Mouse (Mus musculus): Measurements from ENCODE around the gene Tnfaip6. TPM values are rescaled to one million over a fixed set of nuclear protein-coding genes. Genes with fewer than 3 reads are reported as not detected.
A peak's percentile ranks its signal among the peaks of the same experiment; 100 is the strongest.
"Not testable (repeated sequence)": the region's sequence is repeated elsewhere in the genome, so short reads cannot be mapped to it uniquely, and the experiment has no call there.

Tnfaip6 gene
- polyA plus RNA-seq (2014; fragmentation: Nextera tagmentation; extraction: Ambion mirVana): 62.9 and 68.6 TPM in 2 replicates

- Histone ChIP-seq H3K36me3 (replicated peaks; ENCODE audit: control insufficient read depth, insufficient read depth, low read depth, low read length) (no peaks in the 10 kb centered on the region; the same call in 1 of the 2 replicates), H3K27ac (replicated peaks; ENCODE audit: low read depth, low read length) (peak within 1 kb of the TSS; percentile 22; the same call in 1 of the 2 replicates), H3K27me3 (ENCODE audit: control insufficient read depth, insufficient read depth, low read length) (no peaks in the 10 kb centered on the region), H3K9ac (replicated peaks; ENCODE audit: low read length) (peak within 1 kb of the TSS; percentile 64), H3K4me1 (ENCODE audit: control insufficient read depth, insufficient read depth, low read length) (peaks cover 3% of the 10 kb centered on the region; the same call in 1 of the 2 replicates), H3K4me2 (ENCODE audit: low read depth, low read length) (peak within 1 kb of the TSS; percentile 49), H3K9me3 (replicated peaks; ENCODE audit: control insufficient read depth, low read length) (no peaks in the 10 kb centered on the region), H3K4me3 (ENCODE audit: low read depth, low read length) (peak within 1 kb of the TSS; percentile 43)
- DNase-seq (ENCODE audit: low spot score) (peak; percentile 93), ATAC-seq (replicated peaks; ENCODE audit: insufficient number of reproducible peaks, low FRiP score, low TSS enrichment, low read depth) (peak; percentile 31; the same call in 1 of the 2 replicates)
- under 1% methylated on average over 17 of the region's 17 CpGs for WGBS
Observed at GRCm38 (mm10) chr2:52037882-52038281, at the start of gene Tnfaip6. Gene Tnfaip6, plus strand, starts transcription at chr2:52038009.

GRCm38 (mm10) chr2:51989559-51989958, 48.2 kb upstream of the Tnfaip6 start:
- no peak overlapping the region for H3K4me2 ChIP-seq (ENCODE audit: low read depth, low read length)
- no peaks in the 10 kb centered on the region for H3K36me3 ChIP-seq (replicated peaks; ENCODE audit: control insufficient read depth, insufficient read depth, low read depth, low read length)
- 85% methylated on average over 2 of the region's 2 CpGs for WGBS
- ATAC-seq (replicated peaks; ENCODE audit: insufficient number of reproducible peaks, low FRiP score, low TSS enrichment, low read depth): no peak
- H3K9ac ChIP-seq (replicated peaks; ENCODE audit: low read length): no peak overlapping the region
- no peak for DNase-seq (ENCODE audit: low spot score)
- H3K4me3 ChIP-seq (ENCODE audit: low read depth, low read length): no peak overlapping the region
- no peak overlapping the region for H3K27ac ChIP-seq (replicated peaks; ENCODE audit: low read depth, low read length)
- H3K9me3 ChIP-seq (replicated peaks; ENCODE audit: control insufficient read depth, low read length): no peaks in the 10 kb centered on the region
- H3K4me1 ChIP-seq (ENCODE audit: control insufficient read depth, insufficient read depth, low read length): no peaks in the 10 kb centered on the region
- H3K27me3 ChIP-seq (ENCODE audit: control insufficient read depth, insufficient read depth, low read length): no peaks in the 10 kb centered on the region

GRCm38 (mm10) chr2:51991447-51991846, 46.4 kb upstream of the Tnfaip6 start:
- H3K4me2 ChIP-seq (ENCODE audit: low read depth, low read length): no peak overlapping the region
- no peak overlapping the region for H3K9ac ChIP-seq (replicated peaks; ENCODE audit: low read length)
- no peaks in the 10 kb centered on the region for H3K9me3 ChIP-seq (replicated peaks; ENCODE audit: control insufficient read depth, low read length)
- H3K4me1 ChIP-seq (ENCODE audit: control insufficient read depth, insufficient read depth, low read length): no peaks in the 10 kb centered on the region
- no peaks in the 10 kb centered on the region for H3K36me3 ChIP-seq (replicated peaks; ENCODE audit: control insufficient read depth, insufficient read depth, low read depth, low read length)
- no peaks in the 10 kb centered on the region for H3K27me3 ChIP-seq (ENCODE audit: control insufficient read depth, insufficient read depth, low read length)
- ATAC-seq (replicated peaks; ENCODE audit: insufficient number of reproducible peaks, low FRiP score, low TSS enrichment, low read depth) (no peak), DNase-seq (ENCODE audit: low spot score) (no peak)
- H3K27ac ChIP-seq (replicated peaks; ENCODE audit: low read depth, low read length): no peak overlapping the region
- 92% methylated on average over 6 of the region's 6 CpGs for whole genome bisulfite sequencing
- no peak overlapping the region for H3K4me3 ChIP-seq (ENCODE audit: low read depth, low read length)

GRCm38 (mm10) chr2:51999996-52000395, 37.8 kb upstream of the Tnfaip6 start:
- Histone ChIP-seq H3K9ac (replicated peaks; ENCODE audit: low read length) (no peak overlapping the region), H3K36me3 (replicated peaks; ENCODE audit: control insufficient read depth, insufficient read depth, low read depth, low read length) (no peaks in the 10 kb centered on the region), H3K27ac (replicated peaks; ENCODE audit: low read depth, low read length) (no peak overlapping the region), H3K4me3 (ENCODE audit: low read depth, low read length) (no peak overlapping the region), H3K27me3 (ENCODE audit: control insufficient read depth, insufficient read depth, low read length) (no peaks in the 10 kb centered on the region), H3K9me3 (replicated peaks; ENCODE audit: control insufficient read depth, low read length) (no peaks in the 10 kb centered on the region), H3K4me1 (ENCODE audit: control insufficient read depth, insufficient read depth, low read length) (no peaks in the 10 kb centered on the region), H3K4me2 (ENCODE audit: low read depth, low read length) (no peak overlapping the region)
- DNase-seq (ENCODE audit: low spot score) (no peak), ATAC-seq (replicated peaks; ENCODE audit: insufficient number of reproducible peaks, low FRiP score, low TSS enrichment, low read depth) (no peak)
- WGBS: 59% methylated on average over 7 of the region's 7 CpGs

DNA sequence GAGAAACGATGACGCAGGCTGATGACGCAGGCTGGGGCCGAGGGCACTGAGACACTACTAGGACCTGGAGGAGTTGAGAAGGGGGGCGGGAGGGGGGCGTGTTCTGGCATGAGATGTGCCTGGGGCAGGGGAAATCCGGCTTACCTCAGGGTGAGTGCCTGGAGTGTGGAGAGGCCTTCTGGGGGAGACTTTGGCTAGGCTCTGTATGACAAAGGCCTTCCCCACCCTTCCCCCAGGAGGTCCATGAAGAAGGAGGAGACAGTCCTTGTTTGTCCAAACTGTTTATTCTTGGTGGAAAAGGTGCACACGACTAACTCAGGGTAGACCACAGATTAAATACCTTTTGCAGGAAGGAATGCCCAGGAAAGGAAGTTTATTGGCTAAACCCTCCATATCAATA, 36.3 kb upstream of the Tnfaip6 start:
- no peaks in the 10 kb centered on the region for H3K4me1 ChIP-seq (ENCODE audit: control insufficient read depth, insufficient read depth, low read length)
- no peak overlapping the region for H3K27ac ChIP-seq (replicated peaks; ENCODE audit: low read depth, low read length)
- no peaks in the 10 kb centered on the region for H3K9me3 ChIP-seq (replicated peaks; ENCODE audit: control insufficient read depth, low read length)
- H3K27me3 ChIP-seq (ENCODE audit: control insufficient read depth, insufficient read depth, low read length): no peaks in the 10 kb centered on the region
- 92% methylated on average over 8 of the region's 8 CpGs for WGBS
- no peaks in the 10 kb centered on the region for H3K36me3 ChIP-seq (replicated peaks; ENCODE audit: control insufficient read depth, insufficient read depth, low read depth, low read length)
- no peak overlapping the region for H3K4me2 ChIP-seq (ENCODE audit: low read depth, low read length)
- H3K9ac ChIP-seq (replicated peaks; ENCODE audit: low read length): no peak overlapping the region
- DNase-seq (ENCODE audit: low spot score): no peak
- H3K4me3 ChIP-seq (ENCODE audit: low read depth, low read length): no peak overlapping the region
- no peak for ATAC-seq (replicated peaks; ENCODE audit: insufficient number of reproducible peaks, low FRiP score, low TSS enrichment, low read depth)

GRCm38 (mm10) chr2:52002299-52002698, 35.5 kb upstream of the Tnfaip6 start:
- H3K9me3 ChIP-seq (replicated peaks; ENCODE audit: control insufficient read depth, low read length); H3K4me3 ChIP-seq (ENCODE audit: low read depth, low read length); H3K9ac ChIP-seq (replicated peaks; ENCODE audit: low read length); H3K4me1 ChIP-seq (ENCODE audit: control insufficient read depth, insufficient read depth, low read length); ATAC-seq (replicated peaks; ENCODE audit: insufficient number of reproducible peaks, low FRiP score, low TSS enrichment, low read depth); H3K27me3 ChIP-seq (ENCODE audit: control insufficient read depth, insufficient read depth, low read length); H3K27ac ChIP-seq (replicated peaks; ENCODE audit: low read depth, low read length); H3K4me2 ChIP-seq (ENCODE audit: low read depth, low read length); DNase-seq (ENCODE audit: low spot score); H3K36me3 ChIP-seq (replicated peaks; ENCODE audit: control insufficient read depth, insufficient read depth, low read depth, low read length): not testable (repeated sequence)
- WGBS: 94% methylated on average over 10 of the region's 10 CpGs

DNA sequence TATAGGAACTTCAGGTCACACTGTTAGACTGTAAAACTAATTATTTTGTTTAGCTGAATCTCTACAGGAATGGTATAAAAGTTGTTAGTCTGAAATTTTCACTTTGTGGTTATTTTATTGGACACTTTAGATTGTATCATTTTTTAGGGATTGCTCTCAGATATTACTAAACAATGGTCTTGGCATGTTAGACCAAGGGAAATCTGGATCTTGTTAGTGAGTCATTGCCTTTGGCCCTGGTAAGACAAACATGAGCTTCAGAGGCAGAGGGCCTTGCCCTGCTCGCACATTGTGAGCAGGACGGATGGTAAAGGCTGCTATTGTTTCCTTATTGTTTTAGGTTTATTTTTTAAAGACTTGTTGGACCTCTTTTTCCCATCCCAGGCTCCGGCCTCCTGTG, 31.4 kb upstream of the Tnfaip6 start:
- H3K27ac ChIP-seq (replicated peaks; ENCODE audit: low read depth, low read length): no peak overlapping the region
- DNase-seq (ENCODE audit: low spot score) (peak; percentile 73), ATAC-seq (replicated peaks; ENCODE audit: insufficient number of reproducible peaks, low FRiP score, low TSS enrichment, low read depth) (no peak)
- H3K4me1 ChIP-seq (ENCODE audit: control insufficient read depth, insufficient read depth, low read length): no peaks in the 10 kb centered on the region
- no peaks in the 10 kb centered on the region for H3K27me3 ChIP-seq (ENCODE audit: control insufficient read depth, insufficient read depth, low read length)
- H3K9me3 ChIP-seq (replicated peaks; ENCODE audit: control insufficient read depth, low read length): no peaks in the 10 kb centered on the region
- no peak overlapping the region for H3K4me2 ChIP-seq (ENCODE audit: low read depth, low read length)
- H3K9ac ChIP-seq (replicated peaks; ENCODE audit: low read length): no peak overlapping the region
- H3K36me3 ChIP-seq (replicated peaks; ENCODE audit: control insufficient read depth, insufficient read depth, low read depth, low read length): no peaks in the 10 kb centered on the region
- no peak overlapping the region for H3K4me3 ChIP-seq (ENCODE audit: low read depth, low read length)
- 37% methylated on average over 3 of the region's 3 CpGs for WGBS

GRCm38 (mm10) chr2:52011820-52012219, 26.0 kb upstream of the Tnfaip6 start:
- 83% methylated on average over 3 of the region's 3 CpGs for WGBS
- not testable (repeated sequence) for H3K4me2 ChIP-seq (ENCODE audit: low read depth, low read length); H3K9me3 ChIP-seq (replicated peaks; ENCODE audit: control insufficient read depth, low read length); ATAC-seq (replicated peaks; ENCODE audit: insufficient number of reproducible peaks, low FRiP score, low TSS enrichment, low read depth); H3K4me3 ChIP-seq (ENCODE audit: low read depth, low read length); H3K27me3 ChIP-seq (ENCODE audit: control insufficient read depth, insufficient read depth, low read length); H3K27ac ChIP-seq (replicated peaks; ENCODE audit: low read depth, low read length); H3K4me1 ChIP-seq (ENCODE audit: control insufficient read depth, insufficient read depth, low read length); H3K9ac ChIP-seq (replicated peaks; ENCODE audit: low read length); DNase-seq (ENCODE audit: low spot score); H3K36me3 ChIP-seq (replicated peaks; ENCODE audit: control insufficient read depth, insufficient read depth, low read depth, low read length)

All from embryonic facial prominence, embryonic 11.5 days (tissue).